In the genomic region with DNA sequence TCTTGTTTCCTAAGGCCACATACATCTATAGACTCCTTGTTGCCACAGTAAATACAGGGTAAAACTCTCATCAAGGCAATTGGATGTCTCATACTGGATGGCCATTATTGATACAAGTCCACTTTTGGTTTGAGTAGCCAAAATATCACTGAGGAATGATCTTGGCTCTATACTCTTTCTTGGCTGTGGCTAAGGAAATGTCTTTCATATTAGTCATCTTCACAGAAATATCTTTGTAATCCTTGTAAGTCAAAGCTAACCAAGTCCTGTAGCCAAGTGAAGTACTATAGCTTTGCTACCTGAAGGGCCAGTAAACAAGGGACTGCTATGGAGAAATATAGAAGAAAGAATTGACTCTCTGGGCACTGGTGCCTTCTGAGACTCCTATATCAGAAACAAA, we compare ENCODE assay signal across 21 mouse cellular contexts.
DNase-seq lines count a peak whose midpoint lies in the region; ATAC-seq and TF ChIP-seq lines count a peak whose summit lies in the region.
"Had no signal": no experiment of that assay in that cellular context is flagged by ENCODE, and none has a peak within 500 bp of the region (broad histone marks: within the 10 kb centered on the region; RNA-seq: fewer than 3 reads in every experiment).

No protein-coding gene starts in this region.

- CTCF ChIA-PET in Patski (lab: Charles Lee), result interaction anchor here (1.9 kb wide), 1 partner anchor 12 kb away, joined by 7 read pairs; no protein-coding TSS in a partner anchor

- peak; percentile 80 for DNase-seq in 3T3-L1 (ENCODE audit: low read depth, low spot score)
- no peak for DNase-seq in Patski (ENCODE audit: low read depth, low spot score)
- peak; percentile 41 for DNase-seq in fibroblast of lung, adult 2 months (ENCODE audit: low read depth)
- DNase-seq in hindbrain, embryonic 10.5 days (ENCODE audit: low spot score), result no peak
- no peak for DNase-seq in embryo, embryonic 10.5 days (ENCODE audit: low spot score)
- DNase-seq: adrenal gland, adult 2 months; adrenal gland, postnatal 10 days; adrenal gland, postnatal 25 days; cerebellum, adult 11 months; cerebellum, adult 18-20 months; cerebellum, adult 8-10 months; cerebellum, adult 9-11 months; cerebellum, postnatal 14 days; cerebellum, postnatal 36 days had no signal

- no peak overlapping the region for H3K9ac ChIP-seq in liver, embryonic 12.5 days
- H3K9ac ChIP-seq: embryonic facial prominence, embryonic 12.5 days; forebrain, embryonic 12.5 days had no signal

- H3K27ac ChIP-seq in liver, embryonic 12.5 days, result no peak overlapping the region
- no peak overlapping the region for H3K27ac ChIP-seq in hindbrain, embryonic 10.5 days
- H3K27ac ChIP-seq: embryonic facial prominence, embryonic 10.5 days; embryonic facial prominence, embryonic 12.5 days; forebrain, embryonic 10.5 days; forebrain, embryonic 12.5 days had no signal

- H3K36me3 ChIP-seq in liver, embryonic 12.5 days, result no peaks in the 10 kb centered on the region
- no peaks in the 10 kb centered on the region for H3K36me3 ChIP-seq in hindbrain, embryonic 10.5 days
- H3K36me3 ChIP-seq: embryonic facial prominence, embryonic 10.5 days; embryonic facial prominence, embryonic 12.5 days; forebrain, embryonic 10.5 days; forebrain, embryonic 12.5 days had no signal

- no peak for TF ChIP-seq CTCF in Patski (IDR thresholded peaks at IDR 0.05)

- peak; percentile 35 for ATAC-seq in Patski
- no peak for ATAC-seq in liver, embryonic 12.5 days
- ATAC-seq: forebrain, embryonic 14.5 days; forebrain, embryonic 16.5 days had no signal

- in situ Hi-C loops in Patski (cut with MboI; ENCODE audit: low pct_unique_long_range_greater_than_20kb), result no loop called here

- no peak overlapping the region for H3K4me2 ChIP-seq in liver, embryonic 12.5 days
- H3K4me2 ChIP-seq: embryonic facial prominence, embryonic 12.5 days; forebrain, embryonic 12.5 days had no signal

- no peaks in the 10 kb centered on the region for H3K9me3 ChIP-seq in liver, embryonic 12.5 days (replicated peaks)
- H3K9me3 ChIP-seq in hindbrain, embryonic 10.5 days, result peaks cover 5% of the 10 kb centered on the region; the same call in 1 of the 2 replicates
- H3K9me3 ChIP-seq: embryonic facial prominence, embryonic 12.5 days; forebrain, embryonic 12.5 days had no signal

- H3K4me3 ChIP-seq in liver, embryonic 12.5 days, result no peak overlapping the region
- no peak overlapping the region for H3K4me3 ChIP-seq in hindbrain, embryonic 10.5 days
- H3K4me3 ChIP-seq: embryonic facial prominence, embryonic 10.5 days; embryonic facial prominence, embryonic 12.5 days; forebrain, embryonic 10.5 days; forebrain, embryonic 12.5 days had no signal

- H3K4me1 ChIP-seq in liver, embryonic 12.5 days, result no peaks in the 10 kb centered on the region
- no peaks in the 10 kb centered on the region for H3K4me1 ChIP-seq in hindbrain, embryonic 10.5 days (replicated peaks)
- H3K4me1 ChIP-seq: embryonic facial prominence, embryonic 10.5 days; embryonic facial prominence, embryonic 12.5 days; forebrain, embryonic 10.5 days; forebrain, embryonic 12.5 days had no signal

- POLR2A ChIA-PET in Patski (lab: Charles Lee), result no interaction called here

- H3K27me3 ChIP-seq in Patski, result no peaks in the 10 kb centered on the region
- no peaks in the 10 kb centered on the region for H3K27me3 ChIP-seq in liver, embryonic 12.5 days (replicated peaks)
- no peaks in the 10 kb centered on the region for H3K27me3 ChIP-seq in hindbrain, embryonic 10.5 days (ENCODE audit: insufficient read depth, poor library complexity, severe bottlenecking)
- H3K27me3 ChIP-seq: embryonic facial prominence, embryonic 12.5 days; forebrain, embryonic 12.5 days had no signal

Comparison
In these comparisons a context has a peak if more than half of its experiments do, and no peak if none do; other contexts are left out.
1. DNase-seq: peak in 3T3-L1 (single experiment) and fibroblast of lung, adult 2 months (single experiment); none in Patski (single experiment), hindbrain, embryonic 10.5 days (single experiment) and embryo, embryonic 10.5 days (single experiment).